Mouse (Mus musculus) midbrain, embryonic 16.5 days (tissue): Measurements from ENCODE around the gene Ss18l1. TPM values are rescaled to one million over a fixed set of nuclear protein-coding genes. Genes with fewer than 3 reads are reported as not detected.

Experiments used
- ATAC-seq: fragments of 200-750 bp; cut with Nextera tagmentation; 2 replicates; pipeline ENCODE4 v1.8.0; 2017; ENCODE audit warnings: moderate TSS enrichment
- H3K27ac ChIP-seq: fragments of 300-500 bp; sonication (generic); 2 replicates; pipeline ENCODE4 v1.5.1; 2014; ENCODE audit warnings: mild to moderate bottlenecking, low read length, mixed read lengths
- H3K27me3 ChIP-seq: fragments of 300-500 bp; sonication (generic); 2 replicates; pipeline ENCODE4 v1.6.1; 2014; ENCODE audit warnings: low read depth, low read length, mixed read lengths; ENCODE audit not compliant: control insufficient read depth, insufficient read depth
- H3K36me3 ChIP-seq: fragments of 300-500 bp; sonication (generic); 2 replicates; pipeline ENCODE4 v1.6.1; 2014; ENCODE audit warnings: mild to moderate bottlenecking, low read length, moderate library complexity, mixed read lengths; ENCODE audit not compliant: control insufficient read depth, insufficient read depth
- H3K4me1 ChIP-seq: fragments of 300-500 bp; sonication (generic); 2 replicates; pipeline ENCODE4 v1.6.1; 2014; ENCODE audit warnings: mild to moderate bottlenecking, low read length, mixed read lengths; ENCODE audit not compliant: control insufficient read depth, insufficient read depth
- H3K4me2 ChIP-seq: fragments of 300-500 bp; sonication (generic); 2 replicates; pipeline ENCODE4 v1.6.1; 2014; ENCODE audit warnings: mild to moderate bottlenecking, low read length, mixed read lengths
- H3K4me3 ChIP-seq: fragments of 300-500 bp; sonication (generic); 2 replicates; pipeline ENCODE4 v1.5.1; 2014; ENCODE audit warnings: low read depth, mild to moderate bottlenecking, low read length, moderate library complexity, mixed read lengths
- H3K9ac ChIP-seq: fragments of 300-500 bp; sonication (generic); 2 replicates; pipeline ENCODE4 v1.6.1; 2014; ENCODE audit warnings: low read depth, low read length, mixed read lengths
- H3K9me3 ChIP-seq: fragments of 300-500 bp; sonication (generic); replicated peaks from 2 replicates; pipeline ENCODE4 v1.6.1; 2014; ENCODE audit warnings: mild to moderate bottlenecking, low read length, mixed read lengths; ENCODE audit not compliant: control insufficient read depth, poor library complexity, severe bottlenecking
- WGBS: fragments of 180-500 bp; shearing (Covaris S2); extraction: QIAGEN DNeasy Blood & Tissue Kit; methylation state at CpG from one replicate; pipeline ENCODE4 v1.1.7; 2014; 5-methylcytosine and 5-hydroxymethylcytosine counted together
- polyA plus RNA-seq: library from polyadenylated mRNA; unstranded; fragments of >200 nt; fragmentation: Nextera tagmentation; extraction: Ambion mirVana; gene quantifications from 2 replicates; pipeline ENCODE4 v1.2.1, GENCODE M21; 2015

Gene Ss18l1
- polyA plus RNA-seq, 1 experiment from 2014 or later, result 70.4 TPM

GRCm38 (mm10) chr2:180031270-180031669 is 11.0 kb upstream of the Ss18l1 start:
- WGBS, result 80% methylated on average over 6 of the region's 6 CpGs
- no peak for ATAC-seq
- H3K9ac ChIP-seq, result no peak overlapping the region

GRCm38 (mm10) chr2:180032925-180033324 is 9.4 kb upstream of the Ss18l1 start:
- no peak for ATAC-seq
- H3K4me1 ChIP-seq, result peaks cover 11% of the 10 kb centered on the region
- no peak overlapping the region for H3K27ac ChIP-seq
- H3K27me3 ChIP-seq, result no peaks in the 10 kb centered on the region
- H3K4me3 ChIP-seq, result no peak overlapping the region
- 77% methylated on average over 3 of the region's 3 CpGs for WGBS
- H3K4me2 ChIP-seq, result no peak overlapping the region
- H3K9me3 ChIP-seq, result no peaks in the 10 kb centered on the region
- peaks cover 37% of the 10 kb centered on the region for H3K36me3 ChIP-seq
- H3K9ac ChIP-seq, result no peak overlapping the region

More at GRCm38 (mm10) chr2:180031270-180031669, 11.0 kb upstream of the Ss18l1 start:
- Histone ChIP-seq H3K4me2 (no peak overlapping the region), H3K9me3 (no peaks in the 10 kb centered on the region), H3K4me3 (no peak overlapping the region), H3K27me3 (no peaks in the 10 kb centered on the region), H3K36me3 (peaks cover 27% of the 10 kb centered on the region), H3K27ac (no peak overlapping the region), H3K4me1 (peaks cover 28% of the 10 kb centered on the region)

GRCm38 (mm10) chr2:180033956-180034355 is 8.4 kb upstream of the Ss18l1 start:
- no peak overlapping the region for H3K9ac ChIP-seq
- WGBS, result 75% methylated on average over 3 of the region's 3 CpGs
- no peak overlapping the region for H3K4me2 ChIP-seq
- no peak overlapping the region for H3K27ac ChIP-seq
- no peak for ATAC-seq
- peaks cover 45% of the 10 kb centered on the region for H3K36me3 ChIP-seq
- H3K4me3 ChIP-seq, result no peak overlapping the region
- H3K4me1 ChIP-seq, result peaks cover 1% of the 10 kb centered on the region
- H3K27me3 ChIP-seq, result no peaks in the 10 kb centered on the region
- no peaks in the 10 kb centered on the region for H3K9me3 ChIP-seq

- H3K27ac ChIP-seq, result no peak overlapping the region
- 0 out of 2 replicates have a peak, but pooled peaks have one; percentile 36 for ATAC-seq
- no peaks in the 10 kb centered on the region for H3K27me3 ChIP-seq
- H3K4me3 ChIP-seq, result no peak overlapping the region
- 76% methylated on average over 5 of the region's 5 CpGs for WGBS
- H3K9ac ChIP-seq, result no peak overlapping the region
- no peaks in the 10 kb centered on the region for H3K4me1 ChIP-seq
- no peaks in the 10 kb centered on the region for H3K9me3 ChIP-seq
- H3K36me3 ChIP-seq, result peaks cover 41% of the 10 kb centered on the region
- H3K4me2 ChIP-seq, result no peak overlapping the region
Observed at GRCm38 (mm10) chr2:180034753-180035152, 7.6 kb upstream of the Ss18l1 start.

GRCm38 (mm10) chr2:180040406-180040805 is 1.9 kb upstream of the Ss18l1 start:
- Histone ChIP-seq H3K27ac (no peak overlapping the region), H3K9ac (peak overlapping the region; percentile 31; the same call in 1 of the 2 replicates), H3K4me3 (peak overlapping the region; percentile 97; the same call in 1 of the 2 replicates), H3K36me3 (peaks cover 17% of the 10 kb centered on the region), H3K9me3 (no peaks in the 10 kb centered on the region), H3K4me1 (peaks cover 36% of the 10 kb centered on the region), H3K4me2 (peak overlapping the region; percentile 89), H3K27me3 (no peaks in the 10 kb centered on the region)
- no peak for ATAC-seq
- 62% methylated on average over 6 of the region's 6 CpGs for WGBS

GRCm38 (mm10) chr2:180041577-180042255 is 593 bp upstream of the Ss18l1 start:
- Histone ChIP-seq H3K4me2 (peak overlapping the region; percentile 89), H3K9me3 (no peaks in the 10 kb centered on the region), H3K36me3 (peaks cover 17% of the 10 kb centered on the region), H3K27ac (peak overlapping the region; percentile 98), H3K4me3 (peak overlapping the region; percentile 97), H3K4me1 (peaks cover 36% of the 10 kb centered on the region), H3K9ac (peak overlapping the region; percentile 92), H3K27me3 (no peaks in the 10 kb centered on the region)
- ATAC-seq, result peak; percentile 49
- under 1% methylated on average over 58 of the region's 66 CpGs for WGBS

GRCm38 (mm10) chr2:180042858-180043515 is 678 bp downstream of the Ss18l1 start:
- peak; percentile 68 for ATAC-seq
- Histone ChIP-seq H3K4me1 (peaks cover 36% of the 10 kb centered on the region), H3K27me3 (no peaks in the 10 kb centered on the region), H3K9ac (peak overlapping the region; percentile 92), H3K27ac (peak overlapping the region; percentile 98), H3K4me3 (peak overlapping the region; percentile 97), H3K4me2 (peak overlapping the region; percentile 86), H3K36me3 (peaks cover 7% of the 10 kb centered on the region), H3K9me3 (no peaks in the 10 kb centered on the region)
- WGBS, result under 1% methylated on average over 51 of the region's 66 CpGs

GRCm38 (mm10) chr2:180045283-180045682 is 3.0 kb downstream of the Ss18l1 start:
- no peaks in the 10 kb centered on the region for H3K9me3 ChIP-seq
- H3K27me3 ChIP-seq, result no peaks in the 10 kb centered on the region
- H3K9ac ChIP-seq, result no peak overlapping the region
- no peak overlapping the region for H3K27ac ChIP-seq
- no peaks in the 10 kb centered on the region for H3K36me3 ChIP-seq
- peaks cover 36% of the 10 kb centered on the region for H3K4me1 ChIP-seq
- no peak overlapping the region for H3K4me3 ChIP-seq
- 49% methylated on average over 4 of the region's 4 CpGs for WGBS
- H3K4me2 ChIP-seq, result no peak overlapping the region
- no peak for ATAC-seq

- Histone ChIP-seq H3K27me3 (no peaks in the 10 kb centered on the region), H3K36me3 (no peaks in the 10 kb centered on the region), H3K4me1 (peaks cover 24% of the 10 kb centered on the region), H3K9me3 (no peaks in the 10 kb centered on the region), H3K4me2 (no peak overlapping the region), H3K4me3 (no peak overlapping the region), H3K27ac (no peak overlapping the region), H3K9ac (no peak overlapping the region)
- WGBS, result 93% methylated on average over 3 of the region's 3 CpGs
- ATAC-seq, result no peak
Observed at GRCm38 (mm10) chr2:180047580-180047979, 5.3 kb downstream of the Ss18l1 start.
